Mouse (Mus musculus): ENCODE results near the gene Tent5b.

Gene Tent5b

GRCm38 (mm10) chr4:133479458-133480184, at the start of gene Tent5b:
Gene Tent5b, plus strand, starts transcription at chr4:133480132.
- peak; percentile 99 for DNase-seq

GRCm38 (mm10) chr4:133431508-133431907, 48.4 kb upstream of the Tent5b start:
- peak; percentile 77 for DNase-seq

- DNase-seq: peak; percentile 88
Observed at GRCm38 (mm10) chr4:133432560-133433171, 47.3 kb upstream of the Tent5b start.

GRCm38 (mm10) chr4:133435921-133436320, 44.0 kb upstream of the Tent5b start:
- DNase-seq: no peak

GRCm38 (mm10) chr4:133439460-133440376, 40.2 kb upstream of the Tent5b start:
- peak; percentile 95 for DNase-seq

- DNase-seq: peak; percentile 86
Observed at GRCm38 (mm10) chr4:133440377-133440795, 39.5 kb upstream of the Tent5b start.

- DNase-seq: no peak
Observed at GRCm38 (mm10) chr4:133442194-133442593, 37.7 kb upstream of the Tent5b start.

GRCm38 (mm10) chr4:133443085-133443484, 36.8 kb upstream of the Tent5b start:
- peak; percentile 66 for DNase-seq

GRCm38 (mm10) chr4:133445727-133446126, 34.2 kb upstream of the Tent5b start:
- no peak for DNase-seq

GRCm38 (mm10) chr4:133447366-133447765, 32.6 kb upstream of the Tent5b start:
- DNase-seq: no peak

- DNase-seq: no peak
Observed at GRCm38 (mm10) chr4:133447967-133448366, 32.0 kb upstream of the Tent5b start.

- DNase-seq: no peak
Observed at GRCm38 (mm10) chr4:133448708-133449388, 31.1 kb upstream of the Tent5b start.

GRCm38 (mm10) chr4:133449726-133450125, 30.2 kb upstream of the Tent5b start:
- DNase-seq: peak; percentile 80

GRCm38 (mm10) chr4:133451536-133451935, 28.4 kb upstream of the Tent5b start:
- peak; percentile 78 for DNase-seq

- no peak for DNase-seq
Observed at GRCm38 (mm10) chr4:133452433-133452832, 27.5 kb upstream of the Tent5b start.

- no peak for DNase-seq
Observed at GRCm38 (mm10) chr4:133458044-133458443, 21.9 kb upstream of the Tent5b start.

- DNase-seq: no peak
Observed at GRCm38 (mm10) chr4:133460006-133460405, 19.9 kb upstream of the Tent5b start.

GRCm38 (mm10) chr4:133460796-133461325, 19.1 kb upstream of the Tent5b start:
- DNase-seq: peak; percentile 87

- DNase-seq: no peak
Observed at GRCm38 (mm10) chr4:133461362-133461761, 18.6 kb upstream of the Tent5b start.

GRCm38 (mm10) chr4:133463184-133463583, 16.7 kb upstream of the Tent5b start:
- DNase-seq: no peak

- DNase-seq: peak; percentile 87
Observed at GRCm38 (mm10) chr4:133468080-133468479, 11.9 kb upstream of the Tent5b start.

- DNase-seq: peak; percentile 55
Observed at GRCm38 (mm10) chr4:133469122-133469521, 10.8 kb upstream of the Tent5b start.
